25 mouse cellular contexts compared by ENCODE assay signal in genomic region chr2:33856746-33857145, GRCm38 (mm10). TPM values are rescaled to one million over a fixed set of nuclear protein-coding genes. Genes with fewer than 3 reads are reported as not detected.
DNase-seq lines count a peak whose midpoint lies in the region; ATAC-seq and TF ChIP-seq lines count a peak whose summit lies in the region.
"Had no signal": no experiment of that assay in that cellular context is flagged by ENCODE, and none has a peak within 500 bp of the region (broad histone marks: within the 10 kb centered on the region; RNA-seq: fewer than 3 reads in every experiment).

No protein-coding gene starts in this region.

- ATAC-seq in forebrain, embryonic 15.5 days (replicated peaks), result no peak
- no peak for ATAC-seq in forebrain, postnatal 0 days
- ATAC-seq in liver, embryonic 12.5 days, result no peak
- no peak for ATAC-seq in liver, postnatal 0 days
- ATAC-seq: intestine, postnatal 0 days; midbrain, embryonic 15.5 days had no signal

- H3K27me3 ChIP-seq in forebrain, embryonic 15.5 days, result no peaks in the 10 kb centered on the region
- H3K27me3 ChIP-seq in forebrain, postnatal 0 days (ENCODE audit: insufficient read depth, low read length), result no peaks in the 10 kb centered on the region
- H3K27me3 ChIP-seq in liver, embryonic 12.5 days (replicated peaks), result no peaks in the 10 kb centered on the region
- no peaks in the 10 kb centered on the region for H3K27me3 ChIP-seq in liver, postnatal 0 days (ENCODE audit: insufficient read depth, low read length)
- H3K27me3 ChIP-seq: forebrain, embryonic 12.5 days; hindbrain, embryonic 13.5 days; midbrain, embryonic 15.5 days had no signal

- 0 out of 2 replicates have a peak overlapping the region, but pooled peaks have one; percentile 19 for H3K27ac ChIP-seq in forebrain, embryonic 15.5 days (replicated peaks)
- H3K27ac ChIP-seq in forebrain, postnatal 0 days (ENCODE audit: low read depth, low read length), result no peak overlapping the region
- peak overlapping the region; percentile 66 for H3K27ac ChIP-seq in liver, embryonic 12.5 days
- H3K27ac ChIP-seq in liver, postnatal 0 days (ENCODE audit: low read depth), result peak overlapping the region; percentile 45; the same call in 1 of the 2 replicates
- H3K27ac ChIP-seq: forebrain, embryonic 12.5 days had no signal

- no peaks in the 10 kb centered on the region for H3K9me3 ChIP-seq in forebrain, embryonic 15.5 days
- H3K9me3 ChIP-seq in forebrain, postnatal 0 days (ENCODE audit: low read length), result no peaks in the 10 kb centered on the region
- no peaks in the 10 kb centered on the region for H3K9me3 ChIP-seq in liver, embryonic 12.5 days (replicated peaks)
- H3K9me3 ChIP-seq in liver, postnatal 0 days (ENCODE audit: low read length), result no peaks in the 10 kb centered on the region
- H3K9me3 ChIP-seq: forebrain, embryonic 12.5 days; hindbrain, embryonic 13.5 days; midbrain, embryonic 15.5 days had no signal

- no peak overlapping the region for H3K4me3 ChIP-seq in forebrain, embryonic 15.5 days
- no peak overlapping the region for H3K4me3 ChIP-seq in forebrain, postnatal 0 days (ENCODE audit: low read depth, low read length)
- H3K4me3 ChIP-seq in liver, embryonic 12.5 days, result no peak overlapping the region
- H3K4me3 ChIP-seq in liver, postnatal 0 days (ENCODE audit: low read depth, low read length), result no peak overlapping the region
- H3K4me3 ChIP-seq: erythroblast, embryonic 14.5 days; forebrain, embryonic 12.5 days; hindbrain, embryonic 13.5 days; midbrain, embryonic 15.5 days had no signal

- DNase-seq in forebrain, postnatal 0 days, result no peak
- peak; percentile 64 for DNase-seq in 416B (ENCODE audit: low read depth)
- no peak for DNase-seq in liver, postnatal 0 days
- no peak for DNase-seq in gastrocnemius, adult 18-20 months (ENCODE audit: low spot score)
- DNase-seq in T-cell, adult 2 months (ENCODE audit: low spot score), result no peak
- DNase-seq in urinary bladder, adult 18-20 months (ENCODE audit: low spot score in 2 of 2), result no peak
- DNase-seq: adrenal gland, postnatal 25 days; cerebellum, adult 18-20 months; cerebellum, postnatal 10 days; heart, postnatal 4 days; kidney, postnatal 25 days; layer of hippocampus, postnatal 36 days; left cerebral cortex, postnatal 4 days; lung, postnatal 14 days; right cerebral cortex, postnatal 25 days; spleen, adult 18-20 months had no signal

- TF ChIP-seq CTCF in forebrain, postnatal 0 days (IDR thresholded peaks at IDR 0.05; ENCODE audit: low read depth), result no peak
- TF ChIP-seq CTCF in liver, postnatal 0 days (IDR thresholded peaks at IDR 0.05; ENCODE audit: low read depth), result no peak

- H3K4me1 ChIP-seq in forebrain, embryonic 15.5 days, result peaks cover 10% of the 10 kb centered on the region; the same call in 1 of the 2 replicates
- H3K4me1 ChIP-seq in forebrain, postnatal 0 days (ENCODE audit: insufficient read depth), result no peaks in the 10 kb centered on the region
- peaks cover 78% of the 10 kb centered on the region for H3K4me1 ChIP-seq in liver, embryonic 12.5 days
- peaks cover 40% of the 10 kb centered on the region for H3K4me1 ChIP-seq in liver, postnatal 0 days (ENCODE audit: insufficient read depth)

- no peak overlapping the region for H3K4me2 ChIP-seq in forebrain, embryonic 15.5 days (replicated peaks)
- no peak overlapping the region for H3K4me2 ChIP-seq in forebrain, postnatal 0 days (ENCODE audit: low read depth)
- no peak overlapping the region for H3K4me2 ChIP-seq in liver, embryonic 12.5 days
- no peak overlapping the region for H3K4me2 ChIP-seq in liver, postnatal 0 days (ENCODE audit: low read depth, low read length)
- H3K4me2 ChIP-seq: forebrain, embryonic 12.5 days; heart, embryonic 11.5 days; hindbrain, embryonic 13.5 days; lung, embryonic 14.5 days; midbrain, embryonic 15.5 days had no signal

- TF ChIP-seq EP300 in liver, postnatal 0 days (IDR thresholded peaks at IDR 0.05; ENCODE audit: low read depth), result no peak

- no peak overlapping the region for H3K9ac ChIP-seq in forebrain, embryonic 15.5 days (replicated peaks)
- no peak overlapping the region for H3K9ac ChIP-seq in forebrain, postnatal 0 days
- peak overlapping the region; percentile 38 for H3K9ac ChIP-seq in liver, embryonic 12.5 days
- H3K9ac ChIP-seq in liver, postnatal 0 days (replicated peaks), result 0 out of 2 replicates have a peak overlapping the region, but pooled peaks have one; percentile 21
- H3K9ac ChIP-seq: forebrain, embryonic 12.5 days; hindbrain, embryonic 13.5 days; lung, embryonic 14.5 days; midbrain, embryonic 15.5 days had no signal

- WGBS in forebrain, embryonic 15.5 days, result 76% methylated on average over 2 of the region's 2 CpGs
- 73% methylated on average over 2 of the region's 2 CpGs for WGBS in forebrain, postnatal 0 days
- WGBS in liver, embryonic 12.5 days (ENCODE audit: insufficient replicate concordance), result 9% methylated on average over 2 of the region's 2 CpGs
- 24% methylated on average over 2 of the region's 2 CpGs for WGBS in liver, postnatal 0 days (ENCODE audit: insufficient replicate concordance)

- no peaks in the 10 kb centered on the region for H3K36me3 ChIP-seq in forebrain, embryonic 15.5 days
- H3K36me3 ChIP-seq in forebrain, postnatal 0 days (ENCODE audit: insufficient read depth), result no peaks in the 10 kb centered on the region
- no peaks in the 10 kb centered on the region for H3K36me3 ChIP-seq in liver, embryonic 12.5 days
- H3K36me3 ChIP-seq in liver, postnatal 0 days (replicated peaks; ENCODE audit: insufficient read depth, low read length), result no peaks in the 10 kb centered on the region
- H3K36me3 ChIP-seq: midbrain, embryonic 15.5 days had no signal

RNA-seq across cellular contexts. Expression of gene Mvb12b, which starts 31.0 kb away (rescaled TPM):
- polyA plus RNA-seq in forebrain, embryonic 15.5 days (2015; fragmentation: Nextera tagmentation; extraction: Ambion mirVana), result 75.9 and 85.8 TPM in 2 replicates
- 107 and 141 TPM in 2 replicates for total RNA-seq in forebrain, postnatal 0 days (2014; rRNA removed)
- polyA plus RNA-seq in forebrain, postnatal 0 days (2015; fragmentation: Nextera tagmentation; extraction: Ambion mirVana), result 72.0 and 82.8 TPM in 2 replicates
- polyA plus RNA-seq in liver, embryonic 12.5 days (2016; fragmentation: Nextera tagmentation; extraction: Ambion mirVana), result 21.3 and 21.6 TPM in 2 replicates
- 7.8 and 8.1 TPM in 2 replicates for polyA plus RNA-seq in liver, postnatal 0 days (2015; fragmentation: Nextera tagmentation; extraction: Ambion mirVana)
- 10 to 100 TPM; 27.5 to 27.9 TPM for total RNA-seq in gastrocnemius, adult 18-20 months (2021)

Comparison
In these comparisons a context has a peak if more than half of its experiments do, and no peak if none do; other contexts are left out.
1. H3K9ac ChIP-seq: peak in liver, embryonic 12.5 days (single experiment) and liver, postnatal 0 days (single experiment); none in forebrain, embryonic 15.5 days (single experiment) and forebrain, postnatal 0 days (single experiment).